Mouse (Mus musculus): Measurements from ENCODE around the gene Ddc. TPM values are rescaled to one million over a fixed set of nuclear protein-coding genes. Genes with fewer than 3 reads are reported as not detected.

Ddc gene
- polyA plus RNA-seq, 1 experiment from 2014 or later: 21.7 TPM

GRCm38 (mm10) chr11:11938591-11938990 is 40.6 kb upstream of the Ddc start:
- no peaks in the 10 kb centered on the region for H3K27me3 ChIP-seq (ENCODE audit: control insufficient read depth, insufficient read depth, low read depth, low read length)
- H3K36me3 ChIP-seq (ENCODE audit: control insufficient read depth, insufficient read depth, low read length): peaks cover 7% of the 10 kb centered on the region; the same call in 1 of the 2 replicates
- no peaks in the 10 kb centered on the region for H3K4me1 ChIP-seq (ENCODE audit: control insufficient read depth, insufficient read depth, low read length)
- no peak overlapping the region for H3K4me2 ChIP-seq (ENCODE audit: low read length)
- H3K9me3 ChIP-seq (replicated peaks; ENCODE audit: control insufficient read depth, low read length, poor library complexity, severe bottlenecking): no peaks in the 10 kb centered on the region
- no peak overlapping the region for H3K27ac ChIP-seq (ENCODE audit: low read length)
- no peak for ATAC-seq
- WGBS: 97% methylated on average over 1 of the region's 1 CpGs
- no peak overlapping the region for H3K4me3 ChIP-seq (ENCODE audit: low read depth, low read length)
- H3K9ac ChIP-seq (ENCODE audit: low read depth, low read length): no peak overlapping the region

GRCm38 (mm10) chr11:11937340-11938030 is 39.5 kb upstream of the Ddc start:
- 91% methylated on average over 10 of the region's 10 CpGs for WGBS
- no peaks in the 10 kb centered on the region for H3K27me3 ChIP-seq (ENCODE audit: control insufficient read depth, insufficient read depth, low read depth, low read length)
- no peak overlapping the region for H3K9ac ChIP-seq (ENCODE audit: low read depth, low read length)
- H3K4me3 ChIP-seq (ENCODE audit: low read depth, low read length): no peak overlapping the region
- H3K4me2 ChIP-seq (ENCODE audit: low read length): no peak overlapping the region
- peaks cover 5% of the 10 kb centered on the region; the same call in 1 of the 2 replicates for H3K36me3 ChIP-seq (ENCODE audit: control insufficient read depth, insufficient read depth, low read length)
- H3K9me3 ChIP-seq (replicated peaks; ENCODE audit: control insufficient read depth, low read length, poor library complexity, severe bottlenecking): no peaks in the 10 kb centered on the region
- no peaks in the 10 kb centered on the region for H3K4me1 ChIP-seq (ENCODE audit: control insufficient read depth, insufficient read depth, low read length)
- no peak for ATAC-seq
- no peak overlapping the region for H3K27ac ChIP-seq (ENCODE audit: low read length)

- Histone ChIP-seq H3K4me2 (ENCODE audit: low read length) (no peak overlapping the region), H3K9ac (ENCODE audit: low read depth, low read length) (no peak overlapping the region), H3K27me3 (ENCODE audit: control insufficient read depth, insufficient read depth, low read depth, low read length) (no peaks in the 10 kb centered on the region), H3K36me3 (ENCODE audit: control insufficient read depth, insufficient read depth, low read length) (peaks cover 5% of the 10 kb centered on the region; the same call in 1 of the 2 replicates), H3K4me3 (ENCODE audit: low read depth, low read length) (no peak overlapping the region), H3K27ac (ENCODE audit: low read length) (no peak overlapping the region), H3K9me3 (replicated peaks; ENCODE audit: control insufficient read depth, low read length, poor library complexity, severe bottlenecking) (no peaks in the 10 kb centered on the region), H3K4me1 (ENCODE audit: control insufficient read depth, insufficient read depth, low read length) (no peaks in the 10 kb centered on the region)
- no peak for ATAC-seq
- 87% methylated on average over 8 of the region's 8 CpGs for WGBS
These were observed 36.9 kb upstream of the Ddc start for GRCm38 (mm10) chr11:11934808-11935207.

- ATAC-seq: peak; percentile 51; the same call in 1 of the 2 replicates
- Histone ChIP-seq H3K4me1 (ENCODE audit: control insufficient read depth, insufficient read depth, low read length) (no peaks in the 10 kb centered on the region), H3K27me3 (ENCODE audit: control insufficient read depth, insufficient read depth, low read depth, low read length) (no peaks in the 10 kb centered on the region)
These were observed 34.3 kb upstream of the Ddc start for GRCm38 (mm10) chr11:11932102-11932789.

GRCm38 (mm10) chr11:11931688-11932087 is 33.7 kb upstream of the Ddc start:
- Histone ChIP-seq H3K4me2 (ENCODE audit: low read length) (no peak overlapping the region), H3K27ac (ENCODE audit: low read length) (no peak overlapping the region), H3K4me1 (ENCODE audit: control insufficient read depth, insufficient read depth, low read length) (no peaks in the 10 kb centered on the region), H3K9ac (ENCODE audit: low read depth, low read length) (no peak overlapping the region), H3K9me3 (replicated peaks; ENCODE audit: control insufficient read depth, low read length, poor library complexity, severe bottlenecking) (no peaks in the 10 kb centered on the region), H3K4me3 (ENCODE audit: low read depth, low read length) (no peak overlapping the region), H3K36me3 (ENCODE audit: control insufficient read depth, insufficient read depth, low read length) (no peaks in the 10 kb centered on the region), H3K27me3 (ENCODE audit: control insufficient read depth, insufficient read depth, low read depth, low read length) (no peaks in the 10 kb centered on the region)
- ATAC-seq: 0 out of 2 replicates have a peak, but pooled peaks have one; percentile 21
- WGBS: 69% methylated on average over 5 of the region's 5 CpGs

More at GRCm38 (mm10) chr11:11932102-11932789, 34.3 kb upstream of the Ddc start:
- 71% methylated on average over 11 of the region's 11 CpGs for WGBS
- H3K4me2 ChIP-seq (ENCODE audit: low read length): no peak overlapping the region
- no peak overlapping the region for H3K4me3 ChIP-seq (ENCODE audit: low read depth, low read length)
- H3K36me3 ChIP-seq (ENCODE audit: control insufficient read depth, insufficient read depth, low read length): no peaks in the 10 kb centered on the region; the same call in 1 of the 2 replicates
- no peak overlapping the region for H3K9ac ChIP-seq (ENCODE audit: low read depth, low read length)
- H3K9me3 ChIP-seq (replicated peaks; ENCODE audit: control insufficient read depth, low read length, poor library complexity, severe bottlenecking): no peaks in the 10 kb centered on the region
- no peak overlapping the region for H3K27ac ChIP-seq (ENCODE audit: low read length)

GRCm38 (mm10) chr11:11930527-11930926 is 32.6 kb upstream of the Ddc start:
- Histone ChIP-seq H3K4me2 (ENCODE audit: low read length) (no peak overlapping the region), H3K9me3 (replicated peaks; ENCODE audit: control insufficient read depth, low read length, poor library complexity, severe bottlenecking) (no peaks in the 10 kb centered on the region), H3K9ac (ENCODE audit: low read depth, low read length) (no peak overlapping the region), H3K27ac (ENCODE audit: low read length) (no peak overlapping the region), H3K4me1 (ENCODE audit: control insufficient read depth, insufficient read depth, low read length) (no peaks in the 10 kb centered on the region), H3K36me3 (ENCODE audit: control insufficient read depth, insufficient read depth, low read length) (no peaks in the 10 kb centered on the region), H3K27me3 (ENCODE audit: control insufficient read depth, insufficient read depth, low read depth, low read length) (no peaks in the 10 kb centered on the region), H3K4me3 (ENCODE audit: low read depth, low read length) (no peak overlapping the region)
- no peak for ATAC-seq
- 93% methylated on average over 11 of the region's 11 CpGs for WGBS

- Histone ChIP-seq H3K36me3 (ENCODE audit: control insufficient read depth, insufficient read depth, low read length) (no peaks in the 10 kb centered on the region), H3K4me2 (ENCODE audit: low read length) (no peak overlapping the region), H3K4me3 (ENCODE audit: low read depth, low read length) (no peak overlapping the region), H3K27ac (ENCODE audit: low read length) (no peak overlapping the region), H3K9me3 (replicated peaks; ENCODE audit: control insufficient read depth, low read length, poor library complexity, severe bottlenecking) (no peaks in the 10 kb centered on the region), H3K9ac (ENCODE audit: low read depth, low read length) (no peak overlapping the region), H3K4me1 (ENCODE audit: control insufficient read depth, insufficient read depth, low read length) (no peaks in the 10 kb centered on the region), H3K27me3 (ENCODE audit: control insufficient read depth, insufficient read depth, low read depth, low read length) (no peaks in the 10 kb centered on the region)
- ATAC-seq: no peak
- WGBS: 90% methylated on average over 3 of the region's 3 CpGs
These were observed 31.1 kb upstream of the Ddc start for GRCm38 (mm10) chr11:11929059-11929458.

GRCm38 (mm10) chr11:11928586-11928985 is 30.6 kb upstream of the Ddc start:
- H3K4me1 ChIP-seq (ENCODE audit: control insufficient read depth, insufficient read depth, low read length): no peaks in the 10 kb centered on the region
- H3K27me3 ChIP-seq (ENCODE audit: control insufficient read depth, insufficient read depth, low read depth, low read length): no peaks in the 10 kb centered on the region
- 98% methylated on average over 2 of the region's 2 CpGs for WGBS
- no peak overlapping the region for H3K4me3 ChIP-seq (ENCODE audit: low read depth, low read length)
- no peak overlapping the region for H3K4me2 ChIP-seq (ENCODE audit: low read length)
- no peaks in the 10 kb centered on the region for H3K9me3 ChIP-seq (replicated peaks; ENCODE audit: control insufficient read depth, low read length, poor library complexity, severe bottlenecking)
- no peak for ATAC-seq
- no peaks in the 10 kb centered on the region for H3K36me3 ChIP-seq (ENCODE audit: control insufficient read depth, insufficient read depth, low read length)
- H3K27ac ChIP-seq (ENCODE audit: low read length): no peak overlapping the region
- H3K9ac ChIP-seq (ENCODE audit: low read depth, low read length): no peak overlapping the region

- Histone ChIP-seq H3K9ac (ENCODE audit: low read depth, low read length) (no peak overlapping the region), H3K4me3 (ENCODE audit: low read depth, low read length) (no peak overlapping the region), H3K27me3 (ENCODE audit: control insufficient read depth, insufficient read depth, low read depth, low read length) (no peaks in the 10 kb centered on the region), H3K9me3 (replicated peaks; ENCODE audit: control insufficient read depth, low read length, poor library complexity, severe bottlenecking) (no peaks in the 10 kb centered on the region), H3K27ac (ENCODE audit: low read length) (no peak overlapping the region), H3K4me1 (ENCODE audit: control insufficient read depth, insufficient read depth, low read length) (no peaks in the 10 kb centered on the region), H3K4me2 (ENCODE audit: low read length) (no peak overlapping the region), H3K36me3 (ENCODE audit: control insufficient read depth, insufficient read depth, low read length) (no peaks in the 10 kb centered on the region)
- no peak for ATAC-seq
- WGBS: 36% methylated on average over 3 of the region's 3 CpGs
These were observed 26.0 kb upstream of the Ddc start for GRCm38 (mm10) chr11:11923900-11924299.

All from midbrain, embryonic 16.5 days (tissue).